Mouse (Mus musculus) ES-Bruce4 (cell line): ENCODE data around the gene 2310034G01Rik. TPM values are rescaled to one million over a fixed set of nuclear protein-coding genes. Genes with fewer than 3 reads are reported as not detected.

Experiments used
- H3K27ac ChIP-seq: 2 replicates; pipeline ENCODE4 v1.5.1; 2012; ENCODE audit warnings: low read length, inconsistent platforms; ENCODE audit not compliant: insufficient read depth
- H3K27me3 ChIP-seq: 2 replicates; pipeline ENCODE4 v1.6.1; 2012; ENCODE audit warnings: mild to moderate bottlenecking, low read length, inconsistent platforms; ENCODE audit not compliant: control insufficient read depth, poor library complexity, insufficient read depth, severe bottlenecking
- H3K36me3 ChIP-seq: 2 replicates; pipeline ENCODE4 v1.6.1; 2012; ENCODE audit warnings: inconsistent platforms, mild to moderate bottlenecking, low read length, moderate library complexity; ENCODE audit not compliant: control insufficient read depth, poor library complexity, insufficient read depth, severe bottlenecking
- H3K4me1 ChIP-seq: one replicate; pipeline ENCODE4 v1.8.1; 2011; ENCODE audit warnings: low read length; ENCODE audit not compliant: control insufficient read depth, insufficient read depth
- H3K4me3 ChIP-seq: 2 replicates; pipeline ENCODE4 v1.5.1; 2011; ENCODE audit warnings: low read depth, mild to moderate bottlenecking, low read length
- H3K9ac ChIP-seq: 2 replicates; pipeline ENCODE4 v1.6.1; 2012; ENCODE audit warnings: low read depth, mild to moderate bottlenecking, inconsistent platforms; ENCODE audit not compliant: poor library complexity, severe bottlenecking
- H3K9me3 ChIP-seq: replicated peaks from 2 replicates; pipeline ENCODE4 v1.6.1; 2012; ENCODE audit warnings: mild to moderate bottlenecking, low read length, inconsistent platforms; ENCODE audit not compliant: control insufficient read depth, poor library complexity, insufficient read depth, severe bottlenecking
- CTCF ChIP-seq: IDR thresholded peaks from one replicate; pipeline ENCODE4 v1.8.1; 2011; ENCODE audit warnings: low read depth, low read length
- EP300 ChIP-seq: IDR thresholded peaks from 2 replicates; pipeline ENCODE4 v1.6.1; 2011; ENCODE audit warnings: low read depth, low read length; ENCODE audit not compliant: insufficient read depth
- POLR2A ChIP-seq: IDR thresholded peaks from one replicate; pipeline ENCODE4 v1.8.1; 2011; ENCODE audit warnings: low read length; ENCODE audit not compliant: insufficient read depth
- polyA plus RNA-seq: library from polyadenylated mRNA; stranded (reverse); fragments of >200 nt; gene quantifications from 2 replicates; pipeline ENCODE4 v1.2.4, GENCODE M21; 2011; ENCODE audit warnings: low read depth; ENCODE audit not compliant: missing spikeins, insufficient read depth, insufficient read length

The 2310034G01Rik gene
- polyA plus RNA-seq, 1 experiment: 0.43 TPM

DNA sequence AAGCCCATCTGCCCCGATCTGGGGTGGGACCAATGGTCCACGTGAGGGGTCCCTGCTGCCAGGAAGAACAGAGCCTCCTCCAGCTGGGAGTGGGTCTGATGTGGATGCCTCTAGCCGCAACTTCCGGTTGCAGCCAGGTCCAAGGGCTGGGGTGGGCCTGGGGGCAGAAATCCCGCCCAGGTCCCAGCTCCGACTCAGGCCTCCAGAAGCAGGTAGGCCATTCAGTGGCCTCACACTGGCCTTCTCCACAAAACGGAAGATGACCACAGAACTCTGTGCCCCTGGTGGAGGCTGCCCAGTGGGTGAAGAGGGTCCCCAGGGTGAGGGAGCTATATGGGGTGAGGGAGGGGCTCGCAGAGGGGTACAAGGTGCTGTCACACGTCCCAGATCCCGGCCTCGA is 25.7 kb downstream of the 2310034G01Rik start:
- H3K27ac ChIP-seq: no peak overlapping the region
- H3K36me3 ChIP-seq: no peaks in the 10 kb centered on the region
- no peaks in the 10 kb centered on the region for H3K9me3 ChIP-seq
- H3K4me3 ChIP-seq: no peak overlapping the region
- no peak overlapping the region for H3K9ac ChIP-seq
- TF ChIP-seq POLR2A (no peak), CTCF (no peak), EP300 (no peak)
- no peaks in the 10 kb centered on the region for H3K27me3 ChIP-seq
- no peaks in the 10 kb centered on the region for H3K4me1 ChIP-seq

GRCm38 (mm10) chr19:46323716-46324115 is 26.4 kb downstream of the 2310034G01Rik start:
- no peaks in the 10 kb centered on the region for H3K9me3 ChIP-seq
- no peak overlapping the region for H3K4me3 ChIP-seq
- H3K4me1 ChIP-seq: no peaks in the 10 kb centered on the region
- no peaks in the 10 kb centered on the region for H3K36me3 ChIP-seq
- H3K27me3 ChIP-seq: no peaks in the 10 kb centered on the region
- no peak overlapping the region for H3K27ac ChIP-seq
- no peak overlapping the region for H3K9ac ChIP-seq
- no peak for TF ChIP-seq EP300
- no peak for TF ChIP-seq POLR2A
- TF ChIP-seq CTCF: no peak

- H3K4me3 ChIP-seq: no peak overlapping the region
- no peak overlapping the region for H3K27ac ChIP-seq
- no peaks in the 10 kb centered on the region for H3K9me3 ChIP-seq
- no peaks in the 10 kb centered on the region for H3K36me3 ChIP-seq
- no peaks in the 10 kb centered on the region for H3K4me1 ChIP-seq
- TF ChIP-seq EP300 (no peak), CTCF (no peak), POLR2A (no peak)
- no peaks in the 10 kb centered on the region for H3K27me3 ChIP-seq
- no peak overlapping the region for H3K9ac ChIP-seq
Measured at GRCm38 (mm10) chr19:46322996-46323572, 27.0 kb downstream of the 2310034G01Rik start.

DNA sequence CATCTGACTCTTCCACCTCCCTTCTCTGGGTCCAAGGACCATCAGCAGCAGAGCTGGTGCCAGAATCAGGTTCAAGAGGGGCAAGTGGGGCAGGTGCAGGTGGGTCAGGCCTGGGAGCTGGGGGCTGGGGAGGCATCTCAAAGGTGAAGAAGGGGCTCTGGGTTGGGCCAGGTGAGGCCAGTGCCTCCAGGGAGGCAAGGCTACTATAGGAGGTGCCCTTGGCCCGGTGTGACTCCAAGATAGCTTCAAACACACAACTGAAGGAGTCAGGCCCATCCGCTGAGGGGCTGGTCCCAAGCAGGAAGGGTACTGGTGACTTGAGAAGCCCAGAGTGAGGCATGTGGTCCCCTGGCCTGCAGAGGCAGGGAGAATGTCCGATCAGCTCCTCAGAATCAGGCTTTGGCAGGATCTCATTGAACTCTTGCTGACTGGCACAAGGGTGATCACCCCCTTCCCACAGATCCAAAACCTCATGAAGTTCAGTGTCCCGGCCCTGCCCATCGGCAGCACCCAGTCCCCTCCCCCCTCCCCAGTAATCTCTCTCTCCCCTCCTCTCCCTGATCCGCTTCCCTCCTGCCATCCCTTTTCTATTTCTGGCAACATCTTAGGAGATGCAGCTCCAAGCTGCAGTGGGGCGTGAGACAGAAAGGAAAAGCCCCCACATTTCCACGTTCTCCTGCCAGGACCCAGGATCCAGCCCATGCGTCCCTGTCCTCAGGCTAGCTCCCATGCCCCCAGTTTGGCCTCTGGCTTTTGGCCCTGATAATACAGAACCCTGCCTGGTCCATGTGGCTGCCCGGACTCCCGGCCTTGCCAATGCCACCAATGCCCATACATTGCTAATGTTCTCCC is 27.7 kb downstream of the 2310034G01Rik start:
- no peaks in the 10 kb centered on the region for H3K36me3 ChIP-seq
- no peak overlapping the region for H3K27ac ChIP-seq
- H3K9ac ChIP-seq: no peak overlapping the region
- H3K9me3 ChIP-seq: no peaks in the 10 kb centered on the region
- peaks cover 6% of the 10 kb centered on the region for H3K27me3 ChIP-seq
- H3K4me1 ChIP-seq: no peaks in the 10 kb centered on the region
- TF ChIP-seq EP300 (no peak), CTCF (no peak), POLR2A (no peak)
- H3K4me3 ChIP-seq: no peak overlapping the region

DNA sequence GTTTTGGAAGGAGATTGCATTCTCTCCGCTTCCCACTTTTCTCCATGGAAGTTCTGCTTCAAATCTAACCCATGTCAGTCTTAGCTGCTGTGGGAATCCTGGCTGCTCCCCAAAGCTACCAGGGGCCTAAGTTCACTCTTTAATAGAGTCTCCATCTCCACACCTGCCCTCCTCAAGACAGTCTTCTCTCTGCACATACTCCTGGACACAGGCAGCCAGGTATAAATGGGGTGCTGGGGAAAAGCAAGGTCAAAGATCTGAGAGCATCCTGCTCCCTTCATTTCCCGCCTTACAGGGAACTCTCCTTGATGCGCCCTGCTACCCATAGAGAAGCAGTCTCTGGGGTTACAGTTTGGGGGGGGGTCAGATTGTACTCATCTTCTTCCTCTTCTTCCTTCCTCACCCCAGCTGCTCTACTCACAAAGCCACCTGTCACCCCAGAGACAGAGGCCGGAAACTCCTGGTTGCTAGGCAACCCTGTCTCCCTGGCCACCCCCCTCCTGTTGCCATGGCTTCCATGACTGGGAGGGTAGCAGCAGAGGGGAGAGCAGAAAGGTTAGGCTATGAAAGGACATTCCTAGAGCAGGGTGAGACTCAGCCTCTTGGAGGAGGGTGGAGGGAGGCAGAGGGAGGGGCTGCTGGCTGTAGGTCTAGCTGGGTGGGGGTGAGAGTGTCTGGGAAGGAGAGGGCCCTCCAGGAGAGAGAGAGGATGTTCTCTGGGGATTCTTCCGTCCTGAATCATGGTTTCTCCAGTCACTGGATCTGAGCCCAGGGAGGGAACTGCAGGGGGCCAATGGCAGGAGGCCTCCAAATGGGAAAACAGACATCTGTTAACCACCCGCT is 28.8 kb downstream of the 2310034G01Rik start:
- no peak for TF ChIP-seq POLR2A
- TF ChIP-seq EP300: no peak
- TF ChIP-seq CTCF: no peak
- Histone ChIP-seq H3K4me3 (no peak overlapping the region), H3K27me3 (peaks cover 7% of the 10 kb centered on the region), H3K9ac (no peak overlapping the region), H3K4me1 (no peaks in the 10 kb centered on the region), H3K36me3 (no peaks in the 10 kb centered on the region), H3K27ac (no peak overlapping the region), H3K9me3 (no peaks in the 10 kb centered on the region)
